Mouse (Mus musculus) thymus, adult 18-20 months (tissue): ENCODE measurements around the gene Celf1.
"Not testable (repeated sequence)": the region's sequence is repeated elsewhere in the genome, so short reads cannot be mapped to it uniquely, and the experiment has no call there.

Experiments
- DNase-seq, 2 experiments: peaks; one replicate each; pipeline ENCODE4 v3.0.0; 2022; ENCODE audit warnings: mixed read lengths in 2 of 2

Gene Celf1

DNA sequence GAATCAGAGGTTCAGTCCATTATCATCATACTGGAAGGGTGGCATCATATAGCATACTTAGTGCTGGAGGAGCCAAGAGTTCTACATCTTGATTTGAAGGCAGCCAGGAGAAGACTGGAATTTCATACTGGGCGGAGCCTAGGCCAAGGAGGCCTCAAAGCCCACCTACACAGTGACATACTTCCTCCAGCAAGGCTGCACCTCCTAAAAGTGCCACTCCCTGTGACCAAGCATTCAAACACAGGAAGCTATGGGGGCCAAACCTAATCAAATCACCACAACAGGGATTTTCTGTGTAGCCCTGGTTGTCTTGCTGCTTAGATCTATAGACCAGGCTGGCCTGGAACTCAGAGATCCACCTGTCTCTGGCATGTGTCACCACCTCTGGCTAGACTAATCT lies 83.8 kb downstream of the Celf1 start:
- DNase-seq, result no peak

DNA sequence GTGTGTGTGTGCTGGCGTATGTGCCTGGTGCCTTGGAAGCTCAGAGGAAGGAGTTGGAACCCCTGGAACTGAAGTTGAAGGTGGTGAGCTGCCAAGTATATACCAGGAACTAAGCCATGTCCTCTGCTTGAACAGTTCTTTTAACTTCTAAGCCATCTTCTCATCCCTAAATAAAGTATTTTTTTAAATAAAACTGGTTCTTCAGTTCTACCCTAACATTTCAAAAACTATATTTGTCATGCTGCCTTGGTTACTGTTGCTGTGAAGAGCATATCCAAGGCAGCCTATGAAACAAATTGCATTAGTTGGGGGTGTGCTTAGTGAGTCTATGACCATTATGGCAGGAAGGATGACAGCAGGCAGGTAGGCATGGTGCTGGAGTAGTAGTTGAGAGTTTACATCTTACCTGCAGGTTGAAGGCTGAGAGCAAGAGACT lies 84.9 kb downstream of the Celf1 start:
- no peak for DNase-seq

DNA sequence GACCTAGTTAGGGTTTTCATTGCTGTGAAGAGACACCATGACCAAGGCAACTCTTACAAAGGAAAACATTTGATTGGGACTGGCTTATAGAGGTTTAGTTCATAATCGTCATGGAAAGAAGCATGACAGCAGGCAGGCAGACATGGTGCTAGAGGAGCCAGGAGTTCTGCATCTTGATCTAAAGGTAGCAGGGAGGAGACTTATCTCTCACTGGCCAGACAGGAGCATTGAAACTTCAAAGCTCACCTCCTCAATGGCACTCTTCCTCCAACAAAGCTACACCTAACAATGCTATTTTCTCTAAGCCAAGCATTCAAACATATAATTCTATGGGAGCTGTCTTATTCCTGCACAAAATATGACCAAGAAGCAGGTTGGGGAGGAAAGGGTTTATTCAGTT lies 86.3 kb downstream of the Celf1 start:
- DNase-seq, result no peak

DNA sequence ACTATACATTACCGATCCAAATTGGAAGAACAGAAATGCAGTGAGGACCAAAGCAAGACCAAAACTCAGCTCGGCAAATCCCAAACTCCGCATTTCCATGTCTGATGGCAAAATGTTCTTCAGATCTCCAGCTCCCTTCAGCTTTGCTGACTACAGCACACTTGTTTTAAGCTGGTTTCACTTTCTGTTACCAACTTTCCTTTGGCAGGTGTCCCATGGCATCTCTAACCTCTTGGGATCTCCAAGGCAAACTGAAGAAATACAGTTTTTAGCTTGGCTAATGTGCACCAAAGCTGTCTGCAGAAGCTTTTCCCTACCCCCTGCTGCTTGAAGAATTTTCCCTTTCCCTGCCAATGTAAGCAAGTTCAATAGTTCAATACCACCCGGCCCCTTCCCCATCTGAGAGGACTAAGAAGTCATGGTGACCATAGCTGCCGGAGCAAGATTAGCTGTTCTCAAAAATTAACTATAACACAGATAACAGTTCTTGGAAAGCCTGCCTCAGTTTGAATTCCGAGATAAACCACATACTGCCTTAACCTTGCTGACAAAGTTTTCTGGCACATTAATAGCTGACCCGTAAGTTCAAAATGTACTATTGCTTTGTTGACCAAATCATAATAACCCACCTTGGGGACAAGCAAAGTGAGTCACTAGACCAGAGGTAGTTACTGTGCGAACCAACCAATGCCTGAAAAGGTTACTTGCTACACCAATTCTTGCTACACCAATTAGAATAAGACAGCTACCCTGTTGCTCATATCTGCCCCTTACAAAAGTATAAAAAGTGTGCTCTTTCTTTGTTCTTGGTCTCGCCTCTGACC lies 87.4 kb downstream of the Celf1 start:
- DNase-seq, result no peak

DNA sequence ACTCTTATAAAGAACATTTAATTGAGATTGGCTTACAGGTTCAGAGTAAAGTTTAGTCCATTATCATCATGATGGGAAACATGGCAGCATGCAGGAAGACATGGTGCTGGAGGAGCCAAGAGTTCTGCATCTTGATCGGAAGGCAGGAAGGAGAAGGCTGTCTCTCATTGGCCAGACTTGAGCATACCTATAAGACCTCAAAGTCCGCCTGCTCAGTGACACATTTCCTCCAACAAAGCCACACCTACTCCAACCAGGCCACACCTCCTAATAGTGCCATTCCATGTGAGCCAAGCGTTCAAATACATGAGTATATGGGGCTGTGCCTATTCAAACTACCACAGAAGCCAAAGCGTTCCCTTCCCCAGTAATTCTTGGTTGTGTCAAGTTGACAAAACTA lies 91.0 kb downstream of the Celf1 start:
- DNase-seq, result no peak

DNA sequence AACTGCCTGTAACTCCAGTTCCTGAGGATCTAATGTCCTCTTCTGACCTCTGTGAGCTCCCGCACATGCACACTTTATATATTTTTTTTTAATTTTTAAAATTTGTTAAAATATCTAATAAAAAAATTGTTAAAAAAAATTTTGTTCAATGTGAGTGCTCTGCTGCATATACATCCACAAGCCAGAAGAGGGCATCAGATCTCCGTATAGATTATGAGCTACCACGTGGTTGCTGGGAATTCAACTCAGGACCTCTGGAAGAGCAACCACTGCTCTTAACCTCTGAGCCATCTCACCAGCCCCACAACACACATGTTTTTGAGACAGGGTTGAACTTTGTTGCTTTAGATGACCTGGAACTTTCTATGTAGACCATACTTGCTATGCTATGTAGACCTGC lies 92.8 kb downstream of the Celf1 start:
- no peak for DNase-seq

DNA sequence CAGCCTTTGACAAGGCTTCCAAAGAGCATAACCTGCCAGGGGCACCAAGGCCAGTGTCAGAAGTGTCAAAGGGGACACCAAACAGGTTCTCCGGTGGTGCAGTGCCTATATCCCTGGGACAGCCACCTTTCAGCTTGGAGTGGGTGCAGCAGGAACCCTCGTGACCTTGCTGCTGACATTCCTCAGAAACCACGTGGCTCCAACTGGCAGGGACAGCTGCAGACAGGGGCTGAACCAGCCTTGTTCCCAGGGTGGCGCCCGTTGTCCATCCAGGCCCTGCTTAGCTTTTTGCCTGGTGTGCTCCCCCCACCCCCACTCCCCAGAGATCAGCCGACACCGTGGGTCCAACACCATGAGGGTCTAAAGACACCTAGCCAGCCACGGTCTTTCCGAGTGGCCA lies 95.2 kb downstream of the Celf1 start, which contains the start of gene Rapsn:
TSS of gene Rapsn (plus strand) at position 236 of the 400 bp plus-strand sequence.
- no peak for DNase-seq

DNA sequence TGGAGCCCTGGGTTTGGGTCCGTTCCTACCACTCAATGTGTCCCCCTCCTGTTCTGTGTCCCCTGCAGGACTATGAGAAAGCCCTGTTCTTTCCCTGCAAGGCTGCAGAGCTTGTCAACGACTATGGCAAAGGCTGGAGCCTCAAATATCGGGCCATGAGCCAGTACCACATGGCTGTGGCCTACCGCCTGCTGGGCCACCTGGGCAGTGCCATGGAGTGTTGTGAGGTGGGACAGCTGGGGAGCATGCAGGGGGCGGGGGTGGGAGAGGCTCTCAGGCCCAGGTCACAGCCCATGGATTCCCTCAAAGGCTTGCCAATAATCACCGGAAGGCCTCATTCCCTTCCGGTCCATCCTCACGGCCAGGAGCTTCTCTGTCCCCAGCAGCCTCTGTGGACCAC lies 101.6 kb downstream of the Celf1 start:
- no peak for DNase-seq

DNA sequence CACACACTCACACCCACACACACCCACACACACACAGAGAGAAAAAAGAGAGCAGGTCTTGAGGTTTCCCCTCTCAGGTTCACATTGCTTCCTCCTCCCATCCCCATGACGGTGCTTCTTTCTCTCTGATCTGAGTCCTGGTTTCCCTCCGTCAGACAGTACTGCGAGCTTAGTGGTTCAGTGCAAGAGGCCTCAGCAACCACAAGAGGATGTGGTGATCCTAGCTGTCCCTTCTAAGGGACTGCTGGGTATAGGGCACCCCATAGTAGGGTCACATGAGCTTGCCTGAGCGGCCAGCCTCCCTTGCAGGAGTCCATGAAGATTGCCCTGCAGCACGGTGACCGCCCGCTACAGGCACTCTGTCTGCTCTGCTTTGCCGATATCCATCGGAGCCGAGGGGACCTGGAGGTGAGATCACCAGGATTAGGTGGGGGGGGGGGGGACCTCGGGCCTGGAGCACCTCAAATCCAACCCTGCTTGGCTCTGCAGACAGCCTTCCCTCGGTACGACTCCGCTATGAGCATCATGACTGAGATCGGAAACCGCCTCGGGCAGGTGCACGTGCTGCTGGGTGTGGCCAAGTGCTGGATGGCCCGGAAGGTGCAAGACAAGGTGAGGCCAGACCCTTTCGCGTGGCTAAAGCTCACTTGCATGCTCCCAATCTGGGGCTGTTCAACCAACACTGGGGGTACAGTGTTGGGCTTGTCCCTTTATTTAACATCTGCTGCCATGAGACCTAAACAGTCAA lies 102.6 kb downstream of the Celf1 start:
- peak in 1 of 2 experiments; percentile 45 for DNase-seq

DNA sequence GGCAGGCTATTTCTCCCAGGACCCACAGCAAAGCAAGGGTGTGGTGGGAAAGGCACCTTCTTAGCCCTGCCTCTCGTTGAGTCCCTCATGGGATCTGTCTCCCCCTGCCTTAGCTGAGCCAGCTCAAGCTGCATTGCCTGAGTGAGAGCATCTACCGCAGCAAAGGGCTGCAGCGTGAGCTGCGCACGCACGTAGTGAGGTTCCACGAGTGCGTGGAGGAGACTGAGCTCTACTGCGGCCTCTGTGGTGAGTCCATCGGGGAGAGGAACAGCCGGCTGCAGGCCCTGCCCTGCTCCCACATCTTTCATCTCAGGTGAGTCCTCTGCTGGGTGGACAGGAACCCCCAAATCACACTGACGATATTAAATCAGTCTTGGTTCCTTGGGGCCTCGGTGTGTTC lies 104.5 kb downstream of the Celf1 start:
- DNase-seq, result no peak

DNA sequence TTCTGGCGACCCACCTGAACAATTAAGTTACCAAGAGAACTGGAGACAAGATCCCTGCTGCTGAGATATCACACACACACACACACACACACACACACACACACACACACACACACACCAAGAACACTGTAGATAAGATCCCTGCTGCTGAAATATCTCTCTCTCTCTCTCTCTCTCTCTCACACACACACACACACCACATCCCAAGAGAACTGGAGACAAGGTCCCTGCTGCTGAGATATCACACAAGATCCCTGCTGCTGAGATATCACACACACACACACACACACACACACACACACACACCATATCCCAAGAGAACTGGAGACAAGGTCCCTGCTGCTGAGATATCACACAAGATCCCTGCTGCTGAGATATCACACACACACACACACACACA lies 105.6 kb downstream of the Celf1 start:
- not testable (repeated sequence) for DNase-seq

DNA sequence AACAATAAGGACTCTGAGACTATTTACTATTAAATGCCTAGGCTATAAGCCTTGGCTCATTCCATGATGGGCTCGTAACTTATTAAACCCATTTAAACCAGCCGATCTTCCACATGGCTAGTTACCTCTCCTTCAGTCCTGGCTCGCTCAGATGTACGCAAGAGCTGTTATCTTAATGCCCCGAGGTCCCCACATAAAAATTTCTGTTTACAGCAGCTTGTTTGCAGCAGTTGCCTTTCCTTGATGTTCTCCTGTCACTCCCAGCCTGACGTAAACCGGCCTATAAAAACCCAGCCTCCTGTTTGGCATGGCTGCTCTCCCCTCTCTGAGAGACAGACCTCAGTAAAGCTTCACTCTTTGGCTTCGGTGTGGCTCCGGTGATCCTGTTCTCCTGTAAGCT lies 107.2 kb downstream of the Celf1 start:
- DNase-seq, result no peak

DNA sequence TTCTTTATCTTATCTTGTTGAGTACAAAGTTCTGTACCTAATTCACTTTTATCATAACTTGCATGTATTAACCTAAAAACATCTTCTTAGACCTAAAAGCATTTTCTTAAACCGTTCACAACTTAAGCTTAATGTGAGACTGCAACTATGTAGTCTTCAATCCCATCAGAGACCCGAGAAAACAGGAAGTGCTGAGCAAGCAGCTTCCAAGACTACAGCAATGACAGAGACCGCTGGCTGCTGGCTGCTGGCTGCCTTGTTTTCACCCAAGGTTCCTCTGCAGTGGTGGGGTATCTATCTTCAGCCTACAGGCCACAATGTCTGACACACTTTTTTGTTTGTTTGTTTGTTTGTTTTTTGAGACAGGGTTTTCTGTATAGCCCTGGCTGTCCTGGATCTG lies 111.7 kb downstream of the Celf1 start:
- DNase-seq, result no peak

DNA sequence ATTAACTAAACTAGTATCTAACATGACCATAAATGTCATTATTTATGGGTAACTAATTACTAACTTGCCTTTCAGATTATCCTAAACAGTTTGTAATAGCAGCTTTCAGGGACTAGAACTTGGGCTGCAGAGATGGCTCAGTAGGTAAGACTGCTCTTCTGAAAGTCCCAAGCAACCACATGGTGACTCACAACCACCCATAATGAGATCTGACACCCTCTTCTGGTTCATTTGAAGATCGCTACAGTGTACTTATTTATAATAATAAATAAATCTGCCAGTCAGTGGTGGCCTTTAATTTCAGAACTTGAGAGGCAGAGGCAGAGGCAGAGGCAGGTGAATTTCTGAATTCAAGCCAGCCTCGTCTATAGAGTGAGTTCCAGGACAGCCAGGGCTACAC lies 112.6 kb downstream of the Celf1 start:
- DNase-seq, result no peak

DNA sequence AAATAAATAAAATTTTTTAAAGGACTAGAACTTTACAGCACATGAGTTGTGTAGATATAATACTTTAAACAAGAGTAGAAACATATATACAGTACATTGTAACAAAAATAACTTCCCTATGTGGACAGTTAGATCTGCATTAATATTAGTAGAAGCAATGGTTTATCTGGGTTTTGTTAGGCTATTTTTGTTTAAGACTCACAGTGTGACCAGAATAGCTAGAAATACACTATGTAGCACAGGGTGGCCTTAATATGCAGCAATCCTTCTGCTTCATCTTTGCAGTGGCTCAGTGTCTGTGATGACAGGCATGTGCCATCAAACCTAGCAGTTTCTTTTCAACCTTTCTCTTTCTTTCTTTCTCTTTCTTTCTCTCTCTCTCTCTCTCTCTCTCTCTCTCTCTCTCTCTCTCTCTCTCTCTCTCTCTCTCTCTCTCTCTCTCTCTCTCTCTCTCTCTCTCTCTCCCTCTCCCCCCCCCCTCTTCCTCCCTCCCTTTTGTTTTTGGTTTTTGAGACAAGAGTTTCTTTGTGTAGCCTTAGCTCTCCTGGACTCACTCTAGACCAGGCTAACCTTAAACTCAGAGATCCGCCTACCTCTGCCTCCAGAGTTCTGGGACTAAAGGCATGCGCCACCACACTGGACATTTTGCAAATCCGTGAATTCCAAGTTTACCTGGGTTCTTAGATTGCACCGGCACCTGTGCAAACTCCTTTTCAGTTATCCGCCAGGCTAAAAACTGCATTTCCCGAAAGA lies 113.2 kb downstream of the Celf1 start:
- no peak for DNase-seq

DNA sequence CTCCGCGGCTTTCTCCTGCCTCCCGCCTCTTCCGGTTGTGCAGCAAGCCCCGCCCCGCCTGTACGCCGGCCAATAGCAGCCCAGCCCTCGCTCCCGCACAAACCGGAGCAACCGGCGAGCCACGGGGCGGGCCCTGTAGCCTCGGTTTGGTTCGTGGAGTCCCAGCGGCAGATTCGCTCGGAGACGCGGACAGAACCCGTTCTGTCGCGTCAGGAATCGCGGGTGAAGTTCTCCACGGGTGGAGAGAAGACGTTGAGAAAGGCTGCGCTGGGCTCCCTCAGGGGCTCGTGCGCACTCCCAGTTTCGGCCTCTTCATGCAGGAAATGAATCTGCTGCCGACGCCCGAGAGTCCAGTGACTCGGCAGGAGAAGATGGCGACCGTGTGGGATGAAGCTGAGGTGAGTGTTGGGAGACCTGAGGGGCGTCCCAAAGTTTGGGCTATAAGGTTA lies 113.8 kb downstream of the Celf1 start, which contains the start of gene Psmc3:
TSS of gene Psmc3 (plus strand) at position 76 of the 449 bp plus-strand sequence.
- DNase-seq, result peak; percentile 92 to 93

DNA sequence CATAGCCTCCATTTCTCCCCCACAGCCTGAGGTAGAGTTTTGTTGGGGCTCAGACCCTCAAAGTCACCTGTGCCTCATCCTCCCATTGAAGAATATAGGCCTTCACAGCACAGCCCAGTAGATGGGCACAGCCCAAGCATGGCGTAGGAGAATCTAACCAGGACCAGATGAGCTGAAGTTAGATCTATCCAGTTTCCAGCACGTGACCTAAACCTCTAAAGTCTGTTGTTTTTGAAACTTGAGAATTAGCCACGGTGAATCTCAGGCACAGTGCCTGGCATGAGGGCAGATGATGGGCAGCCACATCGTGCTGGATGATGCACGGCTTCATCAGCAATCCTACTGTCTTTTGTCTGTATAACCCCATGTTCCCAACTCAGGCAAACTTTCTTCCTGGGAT lies 118.3 kb downstream of the Celf1 start:
- no peak for DNase-seq

DNA sequence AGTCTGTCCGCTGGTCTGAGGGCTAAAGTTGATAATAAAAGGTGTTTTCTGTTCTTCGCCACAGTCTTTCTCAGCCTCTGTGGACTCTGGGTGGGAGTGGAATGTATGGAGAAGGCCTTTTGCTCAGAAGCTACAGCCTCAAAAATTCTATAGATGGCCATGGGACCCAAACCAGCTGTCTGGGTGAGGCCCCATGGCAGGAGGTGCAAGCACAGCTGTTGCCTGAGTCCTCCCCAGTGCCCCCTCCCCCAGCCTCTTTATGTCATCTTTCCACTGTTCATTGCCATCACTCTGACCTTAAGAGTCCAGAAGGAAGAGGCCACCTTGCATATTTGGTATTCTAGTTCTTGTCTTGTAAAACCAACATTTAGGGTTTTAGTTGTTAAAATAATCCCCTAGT lies 119.2 kb downstream of the Celf1 start:
- no peak for DNase-seq

DNA sequence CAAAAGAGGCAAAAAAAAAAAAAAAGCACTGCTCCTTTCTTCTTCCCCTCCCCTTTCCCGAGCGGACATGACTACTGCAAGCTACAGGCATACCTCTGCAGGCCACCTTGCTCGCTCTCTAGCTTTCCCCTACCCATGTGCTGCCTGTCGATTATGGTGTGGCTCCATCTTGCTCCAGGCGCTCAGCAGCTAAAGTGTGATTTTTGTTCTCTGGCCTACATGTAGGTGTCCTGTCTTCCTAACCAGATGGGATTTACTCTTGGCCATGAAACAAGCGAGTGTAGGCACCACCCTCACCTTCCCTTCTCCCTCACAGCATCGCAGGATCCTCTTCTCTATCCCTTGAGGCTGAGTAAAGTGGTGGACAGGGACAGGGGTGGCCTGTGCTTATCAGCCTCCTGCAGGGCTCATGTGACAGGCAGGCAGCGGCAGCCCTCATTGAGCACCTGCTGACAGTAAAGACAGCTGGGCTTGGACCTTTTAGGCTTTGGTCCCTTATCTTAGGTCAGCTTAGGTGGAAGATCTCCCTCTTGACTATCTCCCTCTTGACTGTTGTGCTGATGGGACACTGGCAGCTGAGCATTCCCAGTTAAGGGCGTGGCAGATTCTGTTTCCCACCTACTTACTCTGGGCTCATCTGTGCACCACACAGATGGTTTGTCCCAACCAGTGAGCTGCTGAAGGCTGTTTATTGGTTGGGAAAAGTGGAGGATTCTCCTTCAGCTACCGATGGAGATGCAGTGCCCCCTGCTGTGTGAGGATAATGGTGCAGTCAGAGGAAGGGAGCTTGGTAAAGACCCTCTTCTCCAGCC lies 120.6 kb downstream of the Celf1 start:
- DNase-seq, result no peak

DNA sequence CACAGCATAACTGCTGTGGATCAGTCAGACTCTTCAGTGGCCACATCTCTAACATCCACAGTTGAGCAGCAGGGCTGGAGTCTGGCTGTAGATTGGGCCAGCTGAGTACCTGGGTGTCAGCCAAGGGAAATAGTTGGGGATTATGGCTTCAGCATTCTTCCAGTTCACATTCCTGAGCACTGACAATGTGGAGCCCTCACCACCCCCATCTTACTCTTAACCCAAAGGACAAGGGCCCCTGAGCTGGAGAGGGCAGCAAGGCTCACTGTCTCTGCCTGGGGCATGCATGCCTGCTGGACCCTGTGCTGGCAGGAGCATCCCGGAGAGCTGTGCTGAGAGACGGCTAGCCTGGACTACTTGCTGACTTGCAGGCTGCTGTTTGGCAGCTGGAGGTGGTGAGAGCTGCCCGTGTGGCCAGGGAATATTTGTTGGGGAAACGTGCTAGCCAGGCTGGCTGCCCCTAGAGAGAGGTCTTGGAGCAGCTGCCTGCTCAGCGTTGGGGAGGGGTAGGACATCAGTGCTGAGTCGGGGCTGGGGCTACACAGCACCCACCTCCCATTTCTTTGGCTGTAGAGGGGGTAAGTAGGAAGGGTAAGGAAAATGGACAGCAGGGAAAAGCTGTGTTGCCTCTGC lies 121.8 kb downstream of the Celf1 start:
- no peak for DNase-seq

DNA sequence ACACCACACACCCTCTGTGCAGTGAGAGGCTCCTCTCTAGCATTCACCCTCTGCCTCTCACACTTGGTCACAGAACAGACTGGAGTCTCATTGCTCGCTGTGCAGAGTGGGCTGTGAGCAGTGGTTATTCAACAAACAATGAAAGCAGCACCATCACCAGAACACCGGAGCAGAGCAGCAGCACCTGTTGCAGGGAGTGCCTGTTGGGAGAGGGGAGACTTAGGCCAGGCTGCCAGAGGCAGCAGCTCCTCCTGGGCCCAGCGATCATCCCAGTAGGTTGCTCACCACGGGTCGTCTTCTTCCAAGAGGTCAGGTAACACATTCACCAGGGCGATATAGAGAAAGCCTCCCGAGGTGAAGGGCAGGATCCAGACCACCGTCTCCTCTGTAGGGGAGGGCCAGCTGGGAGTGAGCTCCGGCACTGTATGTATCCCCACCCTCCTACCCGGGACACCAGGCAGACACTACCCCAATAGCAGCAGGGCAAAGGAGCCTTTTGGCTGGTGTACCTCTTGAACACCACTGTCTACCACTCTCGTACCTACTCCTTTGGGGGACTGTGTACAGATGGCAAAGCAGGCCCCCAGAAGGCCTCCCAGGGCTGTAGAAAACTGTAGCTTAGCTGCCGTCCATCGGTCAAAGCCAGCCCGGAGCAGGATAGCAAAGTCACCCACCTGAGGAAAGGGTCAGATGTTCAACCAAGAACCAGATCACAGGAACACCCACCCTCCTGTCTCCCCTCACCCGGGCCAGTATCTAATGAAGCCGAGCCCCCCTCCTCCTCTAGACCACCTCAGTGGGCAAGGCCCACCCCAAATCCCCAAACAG lies 122.8 kb downstream of the Celf1 start:
- DNase-seq, result no peak
